Mouse (Mus musculus): ENCODE data around the gene Dgkg. TPM values are rescaled to one million over a fixed set of nuclear protein-coding genes. Genes with fewer than 3 reads are reported as not detected.

Gene Dgkg
- total RNA-seq, 2 experiments from 2014 or later: 2.3 to 3.1 TPM

DNA sequence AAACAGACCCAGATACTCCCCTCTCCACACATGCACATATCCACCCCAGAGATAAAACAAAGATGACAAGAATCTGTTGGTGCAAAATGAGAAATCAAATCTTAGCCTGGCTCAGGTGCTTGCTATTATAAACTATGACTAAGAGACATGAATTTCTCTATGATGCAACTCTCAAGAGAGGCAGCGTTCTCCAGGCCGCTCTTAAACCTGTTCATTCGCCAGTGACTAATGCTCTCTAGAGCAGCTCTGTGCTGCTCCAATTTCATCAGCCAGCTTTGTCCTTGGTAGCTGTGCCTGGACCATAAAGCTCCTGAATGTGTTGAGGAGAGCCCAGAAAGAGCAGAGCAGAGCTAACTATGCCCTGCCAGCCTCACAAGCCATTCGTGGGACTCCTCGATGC, 222.5 kb downstream of the Dgkg start:
- DNase-seq: peak; percentile 43

DNA sequence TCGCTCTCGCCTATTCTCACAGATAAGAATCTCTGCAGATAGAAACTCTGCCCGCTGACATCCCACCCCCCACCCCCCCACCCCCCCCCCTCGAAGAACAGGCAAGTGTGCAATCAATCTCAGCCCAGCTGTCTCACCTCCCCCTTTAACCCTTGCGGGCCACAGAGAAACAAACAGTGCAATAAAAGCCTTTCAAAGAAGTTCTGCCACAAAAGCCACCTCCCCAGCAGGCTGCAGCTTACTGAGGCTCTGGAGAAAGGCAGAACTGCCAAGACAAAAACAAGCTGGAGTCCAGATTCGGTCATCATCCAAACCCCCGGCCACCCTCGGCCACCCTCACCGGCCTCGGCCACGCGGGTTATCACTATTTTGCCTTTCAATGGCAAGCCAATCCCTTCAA, 223.1 kb downstream of the Dgkg start:
- no peak for DNase-seq

DNA sequence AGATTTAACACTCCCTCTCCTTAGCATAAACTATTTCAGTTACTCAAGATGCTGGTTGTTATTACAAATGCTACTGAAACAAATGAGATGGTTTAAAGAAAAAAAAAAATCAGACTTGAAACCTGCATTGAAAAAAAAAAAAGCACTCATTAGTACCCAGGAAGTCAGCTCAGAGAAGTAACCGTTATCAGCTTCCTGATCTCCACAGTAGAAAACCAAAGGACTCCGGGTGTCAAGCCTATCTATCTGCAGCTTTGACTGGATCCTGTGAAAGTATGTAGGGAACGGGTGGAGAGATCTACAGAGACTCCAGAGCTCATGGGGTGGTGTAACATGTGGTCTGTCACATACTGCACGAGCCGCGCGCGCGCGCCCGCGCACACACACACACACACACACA, 225.2 kb downstream of the Dgkg start:
- DNase-seq: no peak

DNA sequence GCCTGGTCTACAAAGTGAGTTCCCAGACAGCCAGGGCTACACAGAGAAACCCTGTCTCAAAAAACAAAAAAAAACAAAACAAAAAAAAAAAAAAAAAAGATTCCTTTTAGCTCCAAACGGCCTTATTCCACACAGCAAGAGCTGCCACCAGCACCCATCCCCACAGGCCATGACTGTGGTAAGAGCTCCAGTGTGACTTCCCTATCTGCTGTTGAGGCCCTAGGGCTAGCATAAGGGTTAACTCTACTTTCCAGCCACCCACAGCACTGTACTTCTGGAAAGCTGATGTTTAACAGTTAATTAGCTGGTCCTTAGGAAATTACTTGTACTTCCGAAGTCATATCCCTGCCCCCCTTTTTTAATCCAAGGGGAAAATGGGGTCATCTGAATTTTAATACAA, 225.7 kb downstream of the Dgkg start:
- no peak for DNase-seq

DNA sequence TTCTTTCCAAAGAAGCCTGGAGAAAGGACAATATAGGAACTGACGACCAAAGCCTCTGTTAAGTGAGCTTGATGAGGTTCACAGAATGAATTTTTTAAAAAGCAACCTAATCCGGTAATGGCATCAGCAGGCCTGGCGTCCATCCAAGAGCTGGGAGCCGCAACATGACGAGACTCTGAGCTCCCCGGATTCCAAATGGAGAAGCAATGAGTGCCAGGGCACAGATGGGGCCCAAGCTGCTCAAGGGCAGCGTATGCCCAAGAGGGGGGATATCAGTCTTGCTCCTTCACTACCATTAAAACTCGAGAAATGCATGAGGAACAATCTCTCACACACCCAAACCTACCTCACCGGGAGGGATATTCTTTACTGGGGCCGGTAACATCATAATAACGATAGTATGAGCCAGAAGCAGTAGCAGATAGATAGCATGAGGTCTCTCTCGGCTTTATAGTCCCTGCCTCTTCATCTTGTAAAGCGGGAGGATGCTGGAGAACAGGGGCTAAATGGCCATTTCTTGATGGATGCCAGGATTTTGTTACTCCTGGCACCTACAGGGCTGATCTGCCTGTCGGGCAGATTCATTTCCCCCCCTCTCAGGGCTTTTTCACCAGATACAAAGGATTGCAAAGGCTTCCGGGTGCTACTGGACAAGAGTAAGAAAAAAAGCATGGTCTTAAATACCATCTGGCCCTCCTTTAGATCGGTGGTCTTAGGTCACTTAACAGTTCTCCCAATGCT, 226.6 kb downstream of the Dgkg start:
- DNase-seq: peak; percentile 51

DNA sequence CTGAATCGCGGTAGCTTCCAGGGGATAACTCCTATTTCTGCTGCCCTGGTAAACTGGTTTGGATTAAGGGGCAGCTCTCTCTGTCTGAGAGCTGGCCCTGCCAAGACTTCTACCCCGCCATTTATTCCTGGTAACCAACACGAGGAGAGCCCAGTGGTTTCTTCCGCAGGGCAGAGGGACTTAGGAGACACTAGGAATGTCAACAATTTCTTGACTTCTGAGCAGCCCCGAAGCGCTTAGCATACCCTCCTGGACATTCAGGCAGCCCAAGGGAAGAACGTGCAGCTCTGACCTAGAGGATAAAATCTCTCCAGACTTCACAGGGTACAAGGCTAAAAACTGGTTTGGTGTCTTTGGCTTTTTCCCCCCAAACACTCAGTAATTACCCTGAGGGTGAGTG, 227.6 kb downstream of the Dgkg start:
- DNase-seq: no peak

DNA sequence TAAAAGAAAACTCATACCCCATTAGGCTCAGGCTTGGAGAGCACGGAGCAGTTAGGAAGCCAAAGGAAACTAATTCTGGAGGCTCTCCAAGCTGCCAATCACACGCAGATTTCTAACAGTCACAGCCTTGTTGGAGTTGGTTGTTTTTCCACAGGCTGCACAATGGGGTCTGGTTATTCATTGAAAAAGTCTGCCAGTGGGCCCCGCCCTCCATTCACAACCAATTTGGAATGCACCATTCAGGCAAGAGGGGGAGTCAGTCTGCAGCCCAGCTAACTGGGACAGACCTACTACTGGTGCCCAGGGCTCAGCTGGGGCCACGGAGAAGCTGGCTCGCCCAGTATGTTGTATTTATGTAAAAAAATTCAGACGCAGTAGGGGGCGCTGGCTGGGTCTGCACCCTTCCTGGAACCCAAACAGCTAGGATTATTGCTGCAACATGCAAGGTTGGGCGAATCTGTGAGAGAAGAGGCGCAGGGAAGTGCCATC, 228.1 kb downstream of the Dgkg start:
- peak; percentile 73 for DNase-seq

DNA sequence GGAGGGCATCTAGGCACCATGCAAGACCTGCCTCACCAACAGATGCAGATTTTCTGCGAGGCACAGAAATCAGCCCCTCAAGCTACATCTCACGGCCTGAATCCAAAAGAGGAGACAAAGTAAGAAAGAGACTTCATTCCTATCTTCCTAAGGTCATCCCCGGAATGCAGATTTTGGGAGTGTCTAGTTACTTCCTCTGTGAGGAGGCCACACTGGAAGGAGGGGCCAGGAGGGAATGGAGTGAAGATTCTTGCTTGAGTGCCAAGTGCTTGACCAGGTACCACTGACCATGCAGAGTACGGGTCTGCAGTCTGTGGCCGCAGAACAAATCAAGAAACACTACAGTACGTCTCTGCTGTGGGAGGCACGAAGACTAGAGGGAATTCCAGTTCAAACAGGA, 230.2 kb downstream of the Dgkg start:
- no peak for DNase-seq

DNA sequence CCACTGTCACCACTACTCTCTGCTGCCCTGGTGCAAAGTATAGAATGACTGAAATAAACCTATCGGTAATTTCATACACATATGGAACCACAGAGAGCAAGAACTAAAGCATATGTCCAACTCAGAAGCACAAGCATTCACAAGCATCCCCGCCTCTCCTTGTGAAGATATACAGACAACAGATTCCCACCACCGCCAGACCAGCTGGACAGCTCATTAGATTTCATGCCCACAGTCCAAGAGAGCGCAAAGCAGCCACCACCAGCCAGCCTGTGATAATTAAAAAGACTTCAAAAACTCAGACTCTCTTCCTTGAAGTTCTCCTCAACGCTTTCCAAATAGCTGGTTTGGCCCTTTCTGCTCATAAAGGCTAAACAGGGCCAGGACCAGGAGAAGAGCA, 234.8 kb downstream of the Dgkg start:
- DNase-seq: no peak

Small RNA genes lying within 50 kb of the gene (microRNA-seq; reads per million reads assigned to microRNA genes)
- gene Mir6362 (not detected), gene Mir8095 (not detected)

Other genes with a start within 250 kb of the Dgkg start
- 10 to 100 TPM; 17.6 to 21.8 TPM for gene Etv5, start 217.5 kb downstream of the Dgkg start, total RNA-seq (2021)
- gene Crygs, start 154.4 kb upstream of the Dgkg start, total RNA-seq (2021): not detected
- 10 to 100 TPM; 16.8 to 20.4 TPM for gene Tbccd1, start 200.4 kb upstream of the Dgkg start, total RNA-seq (2021)
- 10 to 100 TPM; 59.9 to 65.8 TPM for gene Dnajb11, start 200.6 kb upstream of the Dgkg start, total RNA-seq (2021)
- 1,000 to 10,000 TPM; 3,016 to 7,289 TPM for gene Ahsg, start 234.1 kb upstream of the Dgkg start, total RNA-seq (2021)

Measured in adrenal gland, postnatal 10 days (tissue).